Comparison of ENCODE assay signal across 11 mouse cellular contexts in the genomic region with DNA sequence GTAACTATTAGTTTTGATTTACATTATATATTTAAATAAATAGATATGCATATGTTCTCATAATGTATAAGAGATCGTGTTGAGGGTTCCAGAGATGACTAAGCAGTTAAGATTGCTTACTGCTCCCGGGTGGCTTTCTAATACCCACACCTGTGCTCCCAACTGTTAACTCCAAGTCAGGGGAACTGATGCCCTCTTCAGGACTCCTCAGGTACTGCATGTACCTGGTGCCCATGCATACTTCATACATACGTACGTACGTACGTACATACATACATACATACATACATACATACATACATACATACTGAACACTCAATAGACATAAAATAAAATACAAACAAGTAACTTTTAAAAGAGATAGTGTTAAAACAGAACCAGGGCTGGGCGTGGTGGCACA. TPM values are rescaled to one million over a fixed set of nuclear protein-coding genes. Genes with fewer than 3 reads are reported as not detected.
DNase-seq lines count a peak whose midpoint lies in the region; ATAC-seq and TF ChIP-seq lines count a peak whose summit lies in the region.
"Had no signal": no experiment of that assay in that cellular context is flagged by ENCODE, and none has a peak within 500 bp of the region (broad histone marks: within the 10 kb centered on the region; RNA-seq: fewer than 3 reads in every experiment).

No protein-coding gene starts in this region.

- no peak overlapping the region for H3K4me3 ChIP-seq in cerebellum, adult 2 months (replicated peaks; ENCODE audit: insufficient read depth, low read depth, low read length)
- H3K4me3 ChIP-seq in limb, embryonic 11.5 days (ENCODE audit: low read depth, low read length), result no peak overlapping the region
- H3K4me3 ChIP-seq in limb, embryonic 10.5 days, result no peak overlapping the region
- no peak overlapping the region for H3K4me3 ChIP-seq in ES-Bruce4 (ENCODE audit: low read depth, low read length)
- no peak overlapping the region for H3K4me3 ChIP-seq in forebrain, embryonic 13.5 days
- H3K4me3 ChIP-seq: hindbrain, embryonic 13.5 days; limb, embryonic 13.5 days had no signal

- no peak overlapping the region for H3K27ac ChIP-seq in cerebellum, adult 2 months (ENCODE audit: insufficient read depth, low read length)
- H3K27ac ChIP-seq in limb, embryonic 11.5 days (replicated peaks; ENCODE audit: low read depth, low read length), result no peak overlapping the region
- no peak overlapping the region for H3K27ac ChIP-seq in limb, embryonic 10.5 days
- H3K27ac ChIP-seq in ES-Bruce4 (ENCODE audit: insufficient read depth, low read length), result no peak overlapping the region
- no peak overlapping the region for H3K27ac ChIP-seq in forebrain, embryonic 13.5 days
- H3K27ac ChIP-seq: hindbrain, embryonic 13.5 days; limb, embryonic 13.5 days had no signal

- 82% methylated on average over 7 of the region's 7 CpGs for WGBS in cerebellum, adult 2 months
- WGBS in limb, embryonic 11.5 days, result 90% methylated on average over 7 of the region's 7 CpGs
- WGBS in limb, embryonic 10.5 days, result 88% methylated on average over 7 of the region's 7 CpGs
- WGBS in forebrain, embryonic 13.5 days, result 91% methylated on average over 7 of the region's 7 CpGs

- ATAC-seq in cerebellum, adult (ENCODE audit: insufficient number of reproducible peaks, low FRiP score, low TSS enrichment), result no peak
- no peak for ATAC-seq in limb, embryonic 11.5 days (ENCODE audit: insufficient number of reproducible peaks, low FRiP score, low TSS enrichment, low read depth)
- ATAC-seq in forebrain, embryonic 13.5 days, result no peak
- no peak for ATAC-seq in megakaryocyte-erythroid progenitor cell, adult 5-6 weeks (replicated peaks; ENCODE audit: low FRiP score, low TSS enrichment, poor library complexity, severe bottlenecking)

- no peaks in the 10 kb centered on the region for H3K4me1 ChIP-seq in cerebellum, adult 2 months (ENCODE audit: control insufficient read depth, insufficient read depth, low read length)
- no peaks in the 10 kb centered on the region for H3K4me1 ChIP-seq in limb, embryonic 11.5 days (ENCODE audit: control insufficient read depth, insufficient read depth, low read length)
- no peaks in the 10 kb centered on the region for H3K4me1 ChIP-seq in limb, embryonic 10.5 days
- no peaks in the 10 kb centered on the region for H3K4me1 ChIP-seq in ES-Bruce4 (ENCODE audit: control insufficient read depth, insufficient read depth, low read length)
- H3K4me1 ChIP-seq in forebrain, embryonic 13.5 days, result no peaks in the 10 kb centered on the region
- H3K4me1 ChIP-seq: hindbrain, embryonic 13.5 days; limb, embryonic 13.5 days had no signal

- no peak for TF ChIP-seq POLR2A in cerebellum, adult 2 months (IDR thresholded peaks at IDR 0.05; ENCODE audit: borderline replicate concordance, insufficient read depth, low read length)
- TF ChIP-seq POLR2A in ES-Bruce4 (IDR thresholded peaks at IDR 0.05; ENCODE audit: insufficient read depth, low read length), result no peak

- no peak for TF ChIP-seq EP300 in ES-Bruce4 (IDR thresholded peaks at IDR 0.05; ENCODE audit: insufficient read depth, low read depth, low read length)

- H3K36me3 ChIP-seq in limb, embryonic 11.5 days (ENCODE audit: control insufficient read depth, insufficient read depth, low read length), result no peaks in the 10 kb centered on the region
- no peaks in the 10 kb centered on the region for H3K36me3 ChIP-seq in limb, embryonic 10.5 days
- H3K36me3 ChIP-seq in ES-Bruce4 (ENCODE audit: control insufficient read depth, insufficient read depth, low read length, poor library complexity, severe bottlenecking), result no peaks in the 10 kb centered on the region
- H3K36me3 ChIP-seq in forebrain, embryonic 13.5 days (ENCODE audit: poor library complexity, severe bottlenecking), result no peaks in the 10 kb centered on the region
- H3K36me3 ChIP-seq: hindbrain, embryonic 13.5 days; limb, embryonic 13.5 days had no signal

- TF ChIP-seq CTCF in cerebellum, adult 2 months (IDR thresholded peaks at IDR 0.05; ENCODE audit: borderline replicate concordance, insufficient read depth, low read depth, low read length), result peak; percentile 26; the same call in 1 of the 2 replicates
- peak; percentile 29 for TF ChIP-seq CTCF in ES-Bruce4 (IDR thresholded peaks at IDR 0.05; ENCODE audit: low read depth, low read length)

- H3K4me2 ChIP-seq in limb, embryonic 11.5 days (ENCODE audit: low read depth, severe bottlenecking), result no peak overlapping the region
- no peak overlapping the region for H3K4me2 ChIP-seq in forebrain, embryonic 13.5 days
- H3K4me2 ChIP-seq: hindbrain, embryonic 13.5 days; limb, embryonic 13.5 days had no signal

- no peaks in the 10 kb centered on the region for H3K27me3 ChIP-seq in cerebellum, adult 2 months (ENCODE audit: control insufficient read depth, insufficient read depth, low read length)
- no peaks in the 10 kb centered on the region for H3K27me3 ChIP-seq in limb, embryonic 11.5 days (ENCODE audit: control insufficient read depth, insufficient read depth, low read length)
- H3K27me3 ChIP-seq in limb, embryonic 10.5 days (ENCODE audit: low read depth, poor library complexity, severe bottlenecking), result no peaks in the 10 kb centered on the region
- H3K27me3 ChIP-seq in ES-Bruce4 (ENCODE audit: control insufficient read depth, insufficient read depth, low read length, poor library complexity, severe bottlenecking), result no peaks in the 10 kb centered on the region
- H3K27me3 ChIP-seq in forebrain, embryonic 13.5 days, result no peaks in the 10 kb centered on the region
- H3K27me3 ChIP-seq: hindbrain, embryonic 13.5 days; limb, embryonic 13.5 days had no signal

- DNase-seq in cerebellum, adult 2 months, result peak; percentile 9 to 21
- peak; percentile 33 for DNase-seq in limb, embryonic 11.5 days (ENCODE audit: low spot score)
- no peak for DNase-seq in limb, embryonic 10.5 days (ENCODE audit: low spot score)
- peak; percentile 7 to 12 for DNase-seq in kidney, postnatal 4 days
- DNase-seq: right cerebral cortex, postnatal 25 days had no signal

- no peak overlapping the region for H3K9ac ChIP-seq in limb, embryonic 11.5 days (ENCODE audit: low read length)
- no peak overlapping the region for H3K9ac ChIP-seq in ES-Bruce4 (ENCODE audit: low read depth, poor library complexity, severe bottlenecking)
- H3K9ac ChIP-seq in forebrain, embryonic 13.5 days, result no peak overlapping the region
- H3K9ac ChIP-seq: hindbrain, embryonic 13.5 days; limb, embryonic 13.5 days had no signal

- no peaks in the 10 kb centered on the region for H3K9me3 ChIP-seq in limb, embryonic 11.5 days (ENCODE audit: control insufficient read depth, low read length)
- no peaks in the 10 kb centered on the region for H3K9me3 ChIP-seq in limb, embryonic 10.5 days (replicated peaks)
- no peaks in the 10 kb centered on the region for H3K9me3 ChIP-seq in ES-Bruce4 (replicated peaks; ENCODE audit: control insufficient read depth, insufficient read depth, low read length, poor library complexity, severe bottlenecking)
- no peaks in the 10 kb centered on the region for H3K9me3 ChIP-seq in forebrain, embryonic 13.5 days (replicated peaks)
- H3K9me3 ChIP-seq: hindbrain, embryonic 13.5 days; limb, embryonic 13.5 days had no signal

RNA-seq across cellular contexts. Expression of gene Zfp37, which starts 1.4 kb away (rescaled TPM):
- 9.6 and 10.1 TPM in 2 replicates for polyA plus RNA-seq in cerebellum, adult 2 months (2012; rRNA removed)
- polyA plus RNA-seq in limb, embryonic 11.5 days (2014; fragmentation: Nextera tagmentation; extraction: Ambion mirVana), result 24.1 and 24.9 TPM in 2 replicates
- 14.9 and 19.4 TPM in 2 replicates for polyA plus RNA-seq in limb, embryonic 10.5 days (2016; fragmentation: Nextera tagmentation; extraction: Ambion mirVana)
- 7.3 and 12.7 TPM in 2 replicates for polyA plus RNA-seq in ES-Bruce4 (2011; ENCODE audit: insufficient read depth, insufficient read length, low read depth, missing spikeins)
- polyA plus RNA-seq in forebrain, embryonic 13.5 days (2015; fragmentation: Nextera tagmentation; extraction: Ambion mirVana), result 19.8 and 20.5 TPM in 2 replicates
- total RNA-seq in megakaryocyte-erythroid progenitor cell, adult 5-6 weeks (2014; fragmentation: Nextera tagmentation), result not detected in 2 replicates
- not detected in 2 replicates for total RNA-seq in megakaryocyte-erythroid progenitor cell, adult 5-6 weeks (2017)

RNA-seq across cellular contexts. Expression of gene Slc31a2, which starts 32.9 kb away (rescaled TPM):
- 16.9 and 18.2 TPM in 2 replicates for polyA plus RNA-seq in cerebellum, adult 2 months (2012; rRNA removed)
- polyA plus RNA-seq in limb, embryonic 11.5 days (2014; fragmentation: Nextera tagmentation; extraction: Ambion mirVana), result 9.6 and 11.3 TPM in 2 replicates
- 10.8 and 11.0 TPM in 2 replicates for polyA plus RNA-seq in limb, embryonic 10.5 days (2016; fragmentation: Nextera tagmentation; extraction: Ambion mirVana)
- polyA plus RNA-seq in ES-Bruce4 (2011; ENCODE audit: insufficient read depth, insufficient read length, low read depth, missing spikeins), result 7.8 and 8.5 TPM in 2 replicates
- 8.0 and 8.1 TPM in 2 replicates for polyA plus RNA-seq in forebrain, embryonic 13.5 days (2015; fragmentation: Nextera tagmentation; extraction: Ambion mirVana)
- total RNA-seq in megakaryocyte-erythroid progenitor cell, adult 5-6 weeks (2014; fragmentation: Nextera tagmentation), result 1.2 TPM in 1 of 2 replicates, not detected in the other
- 0.84 and 1.8 TPM in 2 replicates for total RNA-seq in megakaryocyte-erythroid progenitor cell, adult 5-6 weeks (2017)
